Mouse (Mus musculus): ENCODE results near the gene Tnfrsf13c.

The Tnfrsf13c gene

GRCm38 (mm10) chr15:82182311-82182710, 41.9 kb downstream of the Tnfrsf13c start:
- no peak for DNase-seq (ENCODE audit: low spot score)

- DNase-seq (ENCODE audit: low spot score), result no peak
Measured at GRCm38 (mm10) chr15:82181131-82181530, 43.0 kb downstream of the Tnfrsf13c start.

- no peak for DNase-seq (ENCODE audit: low spot score)
Measured at GRCm38 (mm10) chr15:82177743-82178290, 46.4 kb downstream of the Tnfrsf13c start.

- DNase-seq (ENCODE audit: low spot score), result no peak
Measured at GRCm38 (mm10) chr15:82175091-82175490, 49.1 kb downstream of the Tnfrsf13c start.

GRCm38 (mm10) chr15:82172648-82173047, 51.5 kb downstream of the Tnfrsf13c start:
- DNase-seq (ENCODE audit: low spot score), result no peak
